Mouse (Mus musculus) brain, adult 10 weeks (tissue): ENCODE results near the gene Scgb1b2. TPM values are rescaled to one million over a fixed set of nuclear protein-coding genes. Genes with fewer than 3 reads are reported as not detected.

ENCODE experiments used
- polyA plus RNA-seq: library from polyadenylated mRNA; stranded (reverse); fragments of 350-450 nt; fragmentation: Illumina TruSeq; extraction: RNeasy Lipid Tissue Mini Kit (QIAGEN cat#74804); gene quantifications from one replicate; pipeline ENCODE4 v1.2.3, GENCODE M21; 2015; ENCODE audit warnings: low read depth, low replicate concordance

Scgb1b2 gene
- polyA plus RNA-seq = not detected

DNA sequence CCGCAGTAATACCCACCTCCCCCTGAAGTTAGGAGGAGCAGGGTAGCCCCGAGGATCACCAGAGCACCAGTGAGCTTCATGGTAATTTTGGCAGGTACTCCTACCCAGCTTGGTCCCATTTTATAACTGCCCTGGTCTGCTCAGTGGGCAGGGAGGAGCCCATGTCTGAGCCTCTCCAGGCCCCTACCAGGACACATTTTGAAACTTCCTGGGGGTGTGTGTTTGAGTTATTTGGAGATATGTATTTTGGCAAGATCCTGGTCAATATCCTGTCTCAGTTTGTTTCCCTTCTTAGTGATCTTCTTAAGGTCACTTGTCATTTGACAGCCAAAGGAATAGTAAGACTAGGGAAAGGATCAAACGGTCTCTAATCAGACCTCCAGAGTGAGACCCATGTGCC lies at the start of gene Scgb1b2:
Gene Scgb1b2, minus strand, starts transcription at position 101 of the 400 bp plus-strand sequence.

DNA sequence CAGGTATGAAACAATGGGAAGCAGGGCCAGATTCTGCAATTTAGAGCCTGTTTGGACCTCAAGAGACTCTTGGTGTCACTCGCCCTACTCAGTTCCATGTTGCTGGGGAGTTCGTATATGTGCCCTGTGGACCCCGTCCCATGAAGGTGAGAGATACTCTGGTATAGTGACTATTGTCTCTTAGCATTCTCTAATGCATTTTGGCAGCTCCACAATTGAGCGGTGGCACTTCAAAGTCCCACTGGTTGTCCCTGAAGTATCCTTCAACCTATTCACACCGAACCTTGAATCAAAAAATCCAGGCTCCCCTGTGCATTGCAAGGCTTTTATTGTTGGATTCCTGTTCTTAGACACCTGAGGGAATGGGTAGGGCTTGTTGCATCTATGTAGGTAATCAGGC lies 1.4 kb downstream of the Scgb1b2 start, which contains the start of gene Scgb2b2:
Gene Scgb2b2, plus strand, starts transcription at position 301 of the 400 bp plus-strand sequence.

Other genes starting within 250 kb of the Scgb1b2 start
- 51.2 TPM for gene Fxyd5, start 249.3 kb downstream of the Scgb1b2 start, polyA plus RNA-seq
- 169 TPM for gene Fxyd7, start 240.4 kb downstream of the Scgb1b2 start, polyA plus RNA-seq
- gene Fxyd1, start 234.6 kb downstream of the Scgb1b2 start, polyA plus RNA-seq = 148 TPM
- gene Lgi4, start 232.5 kb downstream of the Scgb1b2 start, polyA plus RNA-seq = 27.6 TPM
- gene Fxyd3, start 215.1 kb downstream of the Scgb1b2 start, polyA plus RNA-seq = not detected
- gene Hpn, start 176.5 kb downstream of the Scgb1b2 start, polyA plus RNA-seq = 2.6 TPM
- 542 TPM for gene Scn1b, start 164.8 kb downstream of the Scgb1b2 start, polyA plus RNA-seq
- gene Gramd1a, start 135.9 kb downstream of the Scgb1b2 start, polyA plus RNA-seq = 112 TPM
- gene Scgb2b2, start 1.3 kb downstream of the Scgb1b2 start, polyA plus RNA-seq = not detected
- not detected for gene Scgb2b3, start 70.3 kb upstream of the Scgb1b2 start, polyA plus RNA-seq
- gene Scgb1b3, start 83.8 kb upstream of the Scgb1b2 start, polyA plus RNA-seq = not detected